In the genomic region with DNA sequence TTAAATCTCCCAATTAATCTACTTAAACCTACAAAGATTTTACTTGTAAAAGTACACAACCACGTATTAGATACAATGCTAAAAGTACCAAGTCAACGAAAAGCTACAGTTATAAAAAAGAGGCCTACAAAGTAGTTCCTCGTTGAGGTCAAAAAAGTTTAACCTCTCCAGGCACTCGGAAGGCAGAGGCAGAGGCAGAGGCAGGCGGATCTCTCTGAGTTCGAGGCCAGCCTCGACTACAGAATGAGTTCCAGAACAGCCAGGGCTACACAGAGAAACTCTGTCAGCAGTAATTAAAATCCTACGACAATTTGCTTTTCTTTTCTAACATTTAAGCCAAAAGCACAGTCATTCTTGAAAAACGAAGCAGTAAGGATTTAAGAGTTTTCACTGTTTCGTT, we compare ENCODE assay signal across 8 mouse cellular contexts. TPM values are rescaled to one million over a fixed set of nuclear protein-coding genes. Genes with fewer than 3 reads are reported as not detected.
DNase-seq lines count a peak whose midpoint lies in the region; ATAC-seq and TF ChIP-seq lines count a peak whose summit lies in the region.

No protein-coding gene starts in this region.

- peaks cover 12% of the 10 kb centered on the region for H3K4me1 ChIP-seq in heart, embryonic 16.5 days (ENCODE audit: control insufficient read depth, insufficient read depth, low read length)
- no peaks in the 10 kb centered on the region for H3K4me1 ChIP-seq in hindbrain, postnatal 0 days (ENCODE audit: insufficient read depth, low read length)
- H3K4me1 ChIP-seq in midbrain, postnatal 0 days (ENCODE audit: insufficient read depth, low read length): no peaks in the 10 kb centered on the region

- no peak overlapping the region for H3K27ac ChIP-seq in heart, embryonic 16.5 days (ENCODE audit: low read length)
- H3K27ac ChIP-seq in hindbrain, postnatal 0 days: peak overlapping the region; percentile 99; the same call in 1 of the 2 replicates
- H3K27ac ChIP-seq in midbrain, postnatal 0 days (ENCODE audit: low read depth, low read length): no peak overlapping the region

- no peaks in the 10 kb centered on the region for H3K9me3 ChIP-seq in heart, embryonic 16.5 days (replicated peaks; ENCODE audit: control insufficient read depth, low read length)
- no peaks in the 10 kb centered on the region for H3K9me3 ChIP-seq in hindbrain, postnatal 0 days (ENCODE audit: low read length)
- H3K9me3 ChIP-seq in midbrain, postnatal 0 days (ENCODE audit: low read length): no peaks in the 10 kb centered on the region

- no peaks in the 10 kb centered on the region for H3K36me3 ChIP-seq in heart, embryonic 16.5 days (ENCODE audit: control insufficient read depth, insufficient read depth)
- H3K36me3 ChIP-seq in hindbrain, postnatal 0 days (ENCODE audit: insufficient read depth, low read length): no peaks in the 10 kb centered on the region
- H3K36me3 ChIP-seq in midbrain, postnatal 0 days (ENCODE audit: insufficient read depth, low read length): no peaks in the 10 kb centered on the region

- peak overlapping the region; percentile 98 for H3K4me3 ChIP-seq in heart, embryonic 16.5 days (ENCODE audit: low read length)
- H3K4me3 ChIP-seq in hindbrain, postnatal 0 days (ENCODE audit: low read length): peak overlapping the region; percentile 99
- H3K4me3 ChIP-seq in midbrain, postnatal 0 days (ENCODE audit: low read depth, low read length): peak overlapping the region; percentile 100

- DNase-seq in heart, adult 9 months (ENCODE audit: low spot score in 2 of 2): no peak
- DNase-seq in adipocyte (ENCODE audit: low spot score): peak; percentile 5
- no peak for DNase-seq in hindbrain, postnatal 0 days (ENCODE audit: low spot score)
- DNase-seq in midbrain, postnatal 0 days (ENCODE audit: low spot score): no peak
- no peak for DNase-seq in retina, postnatal 1 day
- no peak for DNase-seq in adrenal gland, postnatal 36 days
- DNase-seq in ovary, postnatal 10 days (ENCODE audit: low spot score): no peak

- H3K9ac ChIP-seq in heart, embryonic 16.5 days (ENCODE audit: low read length): peak overlapping the region; percentile 100
- peak overlapping the region; percentile 97 for H3K9ac ChIP-seq in hindbrain, postnatal 0 days (replicated peaks; ENCODE audit: low read length)
- H3K9ac ChIP-seq in midbrain, postnatal 0 days (replicated peaks; ENCODE audit: low read length, poor library complexity, severe bottlenecking): peak overlapping the region; percentile 97

- no peak for TF ChIP-seq CTCF in hindbrain, postnatal 0 days (IDR thresholded peaks at IDR 0.05; ENCODE audit: low read depth)
- no peak for TF ChIP-seq CTCF in midbrain, postnatal 0 days (IDR thresholded peaks at IDR 0.05)

- peak overlapping the region; percentile 72 for H3K4me2 ChIP-seq in heart, embryonic 16.5 days (ENCODE audit: low read depth, low read length)
- H3K4me2 ChIP-seq in hindbrain, postnatal 0 days (ENCODE audit: low read depth, low read length): peak overlapping the region; percentile 76
- peak overlapping the region; percentile 60 for H3K4me2 ChIP-seq in midbrain, postnatal 0 days (ENCODE audit: low read depth, low read length, poor library complexity, severe bottlenecking)

- no peaks in the 10 kb centered on the region for H3K27me3 ChIP-seq in heart, embryonic 16.5 days (ENCODE audit: control insufficient read depth, insufficient read depth, low read length)
- H3K27me3 ChIP-seq in hindbrain, postnatal 0 days (ENCODE audit: insufficient read depth, low read length): no peaks in the 10 kb centered on the region
- no peaks in the 10 kb centered on the region for H3K27me3 ChIP-seq in midbrain, postnatal 0 days (ENCODE audit: insufficient read depth, low read length)

- ATAC-seq in heart, embryonic 16.5 days (replicated peaks; ENCODE audit: extremely low read depth, insufficient read depth, low FRiP score): no peak
- ATAC-seq in hindbrain, postnatal 0 days: no peak
- no peak for ATAC-seq in midbrain, postnatal 0 days (ENCODE audit: low FRiP score)

- 23% methylated on average over 10 of the region's 10 CpGs for WGBS in heart, embryonic 16.5 days
- WGBS in hindbrain, postnatal 0 days: 23% methylated on average over 10 of the region's 10 CpGs
- 23% methylated on average over 10 of the region's 10 CpGs for WGBS in midbrain, postnatal 0 days

RNA-seq across cellular contexts. Expression of a gene that starts 4.7 kb away (rescaled TPM):
- 85.7 and 89.7 TPM in 2 replicates for polyA plus RNA-seq in heart, embryonic 16.5 days (2015; fragmentation: Nextera tagmentation; extraction: Ambion mirVana)
- 100.0 and 127 TPM in 2 replicates for total RNA-seq in hindbrain, postnatal 0 days (2014; rRNA removed)
- 82.0 and 83.2 TPM in 2 replicates for polyA plus RNA-seq in hindbrain, postnatal 0 days (2015; fragmentation: Nextera tagmentation; extraction: Ambion mirVana)
- 120 and 151 TPM in 2 replicates for total RNA-seq in midbrain, postnatal 0 days (2014; rRNA removed)
- 78.9 and 85.1 TPM in 2 replicates for polyA plus RNA-seq in midbrain, postnatal 0 days (2015; fragmentation: Nextera tagmentation; extraction: Ambion mirVana)
- 10 to 100 TPM; 61.3 to 77.6 TPM for total RNA-seq in adrenal gland, postnatal 36 days (2021)
